Mouse (Mus musculus) 416B (cell line): Measurements from ENCODE around the gene Nans.

Experiments used
- DNase-seq: peaks from one replicate; pipeline ENCODE4 v3.0.0; 2011; ENCODE audit warnings: low read depth

Gene Nans

DNA sequence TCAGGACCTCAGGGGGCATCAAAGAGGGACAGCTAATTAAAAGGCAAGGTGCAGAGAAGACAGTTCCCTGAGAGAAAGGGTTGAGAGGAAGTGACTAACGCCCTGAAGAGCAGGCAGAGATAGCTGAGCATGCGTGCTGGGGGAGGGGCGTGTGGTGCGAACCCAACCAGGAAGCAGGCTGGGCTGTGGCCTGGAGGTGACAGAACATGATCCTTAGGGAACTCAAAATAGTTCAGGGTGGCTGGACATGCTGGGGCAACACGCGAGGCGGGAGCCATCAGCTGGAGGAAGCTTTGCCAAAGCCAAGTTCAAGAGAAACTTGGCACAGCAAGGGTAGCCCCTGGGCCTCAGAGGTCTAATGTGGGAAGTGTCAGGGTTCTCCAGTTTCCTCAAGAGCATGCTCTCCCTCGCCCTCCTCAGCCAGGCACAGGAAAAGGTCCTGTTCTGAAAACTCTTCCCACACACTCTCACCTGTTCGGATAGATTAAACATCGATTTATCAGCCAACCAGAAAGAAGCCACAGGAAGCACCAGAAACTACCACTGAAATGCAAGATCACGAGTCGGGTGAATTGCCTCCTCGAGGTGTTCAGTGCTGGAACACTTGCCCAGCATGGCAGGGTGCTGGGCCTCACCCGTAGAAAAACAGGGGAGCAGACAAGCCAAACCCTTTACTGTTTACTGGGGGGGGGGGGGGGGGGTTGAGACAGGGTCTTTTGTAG lies 3.2 kb upstream of the Nans start:
- DNase-seq = peak; percentile 91

DNA sequence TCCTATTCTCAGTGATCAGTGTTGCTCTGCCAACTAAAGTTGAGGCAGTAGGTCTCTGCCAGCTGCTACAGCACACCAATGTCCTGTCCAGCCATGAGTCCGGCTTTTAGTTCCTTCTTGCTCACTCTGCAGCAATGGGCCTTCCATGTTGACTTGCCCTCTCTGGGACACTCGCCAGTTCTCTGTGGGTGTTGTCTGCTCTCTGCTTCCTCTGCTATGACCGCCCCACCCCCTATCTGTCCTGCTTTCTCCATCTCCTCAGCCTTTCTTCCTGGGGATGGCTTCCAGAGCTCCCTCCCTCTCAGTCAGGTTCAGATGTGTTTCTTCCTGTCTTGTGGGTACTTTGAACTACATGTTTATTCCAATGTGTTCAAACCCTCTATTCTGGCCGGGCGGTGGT lies 1.7 kb upstream of the Nans start:
- DNase-seq = no peak

DNA sequence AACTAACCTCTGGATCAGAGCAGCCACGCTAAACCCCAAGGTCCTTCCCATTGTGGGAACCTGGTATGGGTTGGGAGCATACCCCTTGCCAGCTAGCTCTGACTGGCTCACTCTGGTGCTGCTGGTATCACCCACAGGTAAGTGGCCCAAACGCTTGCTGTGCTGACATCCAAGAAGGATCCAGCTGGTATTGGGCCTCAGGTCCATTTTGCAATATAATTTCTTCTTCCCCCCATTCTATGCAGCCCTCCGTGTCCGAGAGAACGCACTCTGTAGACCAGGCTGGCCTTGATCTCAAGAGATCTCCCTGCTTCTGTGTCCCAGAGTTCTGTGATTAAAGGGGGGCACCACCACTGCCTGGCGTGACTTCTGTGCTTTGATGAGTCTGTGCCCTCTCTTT lies 4.0 kb downstream of the Nans start:
- DNase-seq = no peak

DNA sequence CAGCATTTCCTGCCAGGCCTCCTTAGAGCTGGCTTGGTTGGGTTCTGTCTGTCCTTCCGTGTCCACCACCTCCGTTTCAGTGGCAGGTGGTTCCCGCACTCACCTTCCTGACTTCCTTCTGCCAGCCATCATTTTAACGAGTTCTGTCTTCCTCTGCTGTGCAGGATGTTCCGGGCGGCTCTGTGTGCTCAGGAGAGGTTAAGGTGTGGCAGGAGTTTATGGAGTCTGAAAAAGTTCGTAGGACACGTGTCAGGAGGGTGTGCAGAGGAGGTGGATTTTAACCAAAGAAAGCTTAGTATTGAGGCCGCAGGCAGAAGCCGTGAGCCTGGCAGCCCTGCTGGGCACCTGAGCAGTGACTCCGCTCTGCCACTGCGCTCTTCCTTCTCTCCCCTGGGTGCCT lies 6.5 kb downstream of the Nans start:
- no peak for DNase-seq

DNA sequence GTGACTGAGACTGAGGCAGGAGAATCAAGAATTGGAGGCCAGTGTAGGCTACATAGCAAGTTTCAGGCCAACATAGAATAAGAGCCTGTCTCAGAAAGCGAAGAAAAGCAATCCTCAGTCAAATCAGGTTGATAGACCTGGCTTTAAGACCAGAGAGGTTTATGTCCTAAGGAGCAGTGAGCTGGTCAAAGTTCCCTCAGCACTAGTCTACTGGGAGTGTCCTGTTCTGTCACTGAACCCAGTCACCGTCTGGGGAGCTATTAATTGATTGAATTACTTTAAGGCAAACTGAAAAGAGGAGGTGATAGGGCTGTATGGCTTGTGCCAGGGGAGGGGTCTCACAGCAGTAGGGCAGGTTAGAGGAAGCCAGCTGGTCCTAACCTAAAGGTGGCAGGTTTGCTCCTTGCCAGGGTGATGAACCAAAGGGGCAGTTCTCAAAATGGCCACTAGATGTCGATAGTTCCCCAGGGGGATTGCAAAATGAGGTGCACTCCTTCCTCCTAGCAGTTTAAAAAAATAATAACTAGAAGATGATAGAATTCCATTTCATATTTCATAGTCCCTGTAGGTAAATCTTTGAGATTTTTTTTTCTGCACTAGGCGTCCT lies 8.3 kb downstream of the Nans start:
- peak; percentile 74 for DNase-seq

DNA sequence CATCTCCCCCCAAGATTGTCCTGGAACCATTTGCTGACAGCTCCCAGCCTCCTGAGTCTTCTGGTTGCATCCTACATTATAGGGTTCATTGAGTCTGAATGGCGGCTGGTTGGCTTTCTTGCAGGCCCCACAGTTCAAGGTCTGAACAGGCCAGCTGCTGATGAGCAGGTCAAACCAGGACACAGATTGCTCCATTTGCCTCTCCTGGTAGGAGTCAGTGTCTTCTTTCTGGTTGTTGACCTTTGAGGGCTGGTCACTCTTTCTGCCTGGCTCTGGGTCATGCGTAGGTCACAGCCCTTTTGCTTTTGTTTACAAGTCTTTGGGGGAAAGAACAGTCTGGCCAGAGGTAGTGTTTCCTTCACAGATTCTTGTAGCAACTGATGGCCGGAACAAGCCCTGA lies 9.5 kb downstream of the Nans start:
- DNase-seq = no peak

DNA sequence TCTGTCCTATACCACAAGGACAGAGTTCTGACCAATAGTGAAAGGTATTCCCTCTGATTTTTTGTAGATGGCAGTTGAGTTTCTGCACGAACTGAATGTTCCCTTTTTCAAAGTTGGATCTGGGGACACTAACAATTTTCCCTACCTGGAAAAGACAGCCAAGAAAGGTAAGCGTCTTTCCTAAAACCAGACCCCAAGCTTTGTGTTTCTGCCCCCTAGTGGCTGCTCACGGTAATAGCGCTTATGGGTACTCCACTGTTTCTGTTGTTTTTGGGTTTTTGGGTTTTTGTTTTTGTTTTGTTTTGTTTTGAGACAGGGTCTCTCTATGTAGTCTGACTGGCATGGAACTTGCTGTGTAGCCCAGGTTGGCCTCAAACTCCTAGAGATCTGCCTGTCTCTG lies 9.9 kb downstream of the Nans start:
- peak; percentile 36 for DNase-seq

DNA sequence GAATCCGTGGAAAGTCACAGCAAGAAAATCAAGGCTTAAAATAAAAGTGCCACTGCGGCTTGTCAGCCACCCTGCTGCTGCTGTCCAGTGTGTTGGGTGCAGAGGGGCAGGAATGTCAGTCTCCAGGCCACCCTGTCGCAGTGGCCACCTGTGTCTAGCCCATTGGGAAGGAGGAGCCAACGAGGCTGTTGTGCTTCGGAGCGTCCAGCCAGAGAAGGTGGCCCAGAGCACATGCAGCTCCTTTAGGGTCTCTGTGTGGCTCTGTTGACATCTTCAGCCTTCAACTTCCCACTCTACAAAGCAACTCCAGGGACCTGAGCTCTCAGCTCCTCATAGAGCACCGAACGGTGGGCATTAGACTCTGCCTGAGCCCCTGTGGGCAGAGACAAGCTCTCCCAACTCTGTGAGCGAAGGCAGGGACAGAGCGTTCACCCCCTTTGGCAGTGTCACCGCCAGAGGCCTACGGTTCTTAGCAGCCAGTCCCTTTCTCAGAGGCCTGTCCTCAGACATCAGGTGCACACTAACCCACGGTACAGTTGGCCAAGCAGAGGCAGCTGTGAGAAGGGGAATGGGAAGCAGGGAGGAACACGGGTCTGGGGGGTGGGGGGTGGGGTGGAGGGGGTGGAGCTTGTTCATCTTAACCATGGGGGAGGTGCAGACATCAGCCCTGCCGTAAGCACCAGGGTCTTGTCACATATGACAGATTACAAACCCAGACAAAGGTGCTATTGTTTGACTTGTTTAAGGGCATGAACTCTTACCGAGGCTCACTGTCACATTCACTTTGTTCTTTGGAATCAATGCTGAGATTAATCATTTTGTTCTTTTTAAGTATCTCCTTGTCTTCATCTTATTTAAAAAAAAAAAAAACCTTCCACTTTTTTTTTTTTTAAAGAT lies 13.8 kb downstream of the Nans start:
- no peak for DNase-seq

DNA sequence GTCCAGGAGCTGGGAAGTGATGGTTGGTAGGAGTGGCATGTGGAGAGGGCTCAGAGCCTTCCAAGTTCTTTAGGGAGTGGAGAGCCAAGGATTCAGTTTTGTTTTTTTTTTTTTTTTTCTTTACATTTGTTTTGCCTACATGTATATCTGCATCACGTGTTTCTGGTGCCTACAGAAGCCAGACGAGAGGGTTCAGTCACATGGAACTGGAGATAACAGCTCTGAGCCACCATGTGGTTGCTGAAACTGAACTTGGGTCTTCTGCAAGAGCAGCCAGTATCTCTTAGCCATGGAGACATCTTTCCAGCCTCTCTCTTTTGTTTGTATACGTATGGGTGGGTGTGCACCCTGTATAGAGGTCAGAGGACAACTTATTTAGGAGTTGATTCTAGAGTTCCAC lies 14.8 kb downstream of the Nans start:
- DNase-seq = no peak

DNA sequence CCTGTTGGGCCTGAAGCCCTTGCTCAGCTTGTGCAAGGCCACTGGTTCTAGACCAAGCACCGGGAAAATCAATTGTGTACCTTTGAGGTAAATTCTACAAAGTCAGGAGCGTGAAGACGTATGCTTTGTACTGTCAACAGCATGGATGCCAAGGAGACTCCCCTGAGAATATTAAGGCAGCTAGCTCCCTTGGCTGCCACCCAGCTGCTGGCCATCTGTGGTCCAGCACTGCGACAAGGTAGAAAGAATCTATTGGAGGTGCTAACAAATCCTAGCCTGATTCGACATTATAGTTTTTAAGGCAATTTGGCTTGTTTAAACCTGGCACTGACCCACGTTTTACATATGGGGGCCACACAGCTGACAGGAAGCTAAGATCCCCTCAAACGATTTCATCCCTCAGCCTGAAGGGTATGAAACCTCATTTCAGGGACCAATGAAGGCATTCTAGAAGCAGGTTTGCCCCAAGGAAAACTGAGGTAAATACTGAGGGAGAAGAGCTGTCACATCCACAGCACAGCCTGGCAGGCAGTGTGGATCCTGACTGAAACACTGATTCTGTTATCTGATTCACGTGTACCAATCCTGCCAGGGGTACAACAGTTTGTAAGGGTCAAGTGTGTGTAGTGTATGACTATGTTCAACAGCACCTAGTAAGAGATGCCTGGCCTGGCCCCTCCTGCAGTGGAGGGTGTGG lies 16.5 kb downstream of the Nans start:
- DNase-seq = no peak

DNA sequence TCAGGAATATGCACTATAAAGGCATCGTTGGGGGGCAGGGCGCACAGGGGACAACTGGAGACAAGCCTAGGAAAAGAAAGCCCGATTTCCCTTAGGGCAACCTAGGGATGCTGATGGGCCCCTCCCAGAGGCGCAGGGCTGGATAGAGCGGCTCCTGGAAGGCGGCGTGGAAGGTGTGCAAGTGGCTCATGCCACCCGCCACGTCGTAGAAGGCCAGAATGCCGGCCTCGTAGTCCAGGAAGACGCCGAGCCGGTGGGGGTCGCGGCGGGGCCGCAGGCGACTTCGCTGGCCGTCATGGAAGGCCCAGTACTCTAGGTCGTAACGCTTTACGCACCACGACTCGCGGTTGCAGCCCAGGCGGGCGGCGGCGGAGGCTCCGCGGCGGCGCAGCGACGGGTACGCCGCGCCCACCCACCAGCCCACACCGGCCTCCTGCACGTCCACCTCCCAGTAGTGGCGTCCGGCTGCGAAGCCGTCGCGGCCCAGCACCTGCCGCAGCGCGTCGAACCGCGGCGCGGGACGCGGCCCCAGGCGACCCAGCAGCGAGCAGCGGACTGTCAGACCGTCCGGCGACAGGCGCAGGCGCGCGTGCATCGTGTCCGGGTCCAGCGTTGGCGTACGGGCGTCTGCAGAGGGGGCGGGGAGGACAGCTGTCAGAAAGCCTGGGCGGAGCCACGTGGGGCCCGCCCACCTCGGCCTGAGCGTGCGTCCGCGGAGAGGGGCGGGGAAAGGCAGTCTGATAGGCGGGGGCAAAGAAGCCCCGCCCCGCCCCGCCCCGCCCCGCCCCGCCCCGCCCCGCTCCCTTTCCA lies 18.0 kb downstream of the Nans start:
- no peak for DNase-seq

DNA sequence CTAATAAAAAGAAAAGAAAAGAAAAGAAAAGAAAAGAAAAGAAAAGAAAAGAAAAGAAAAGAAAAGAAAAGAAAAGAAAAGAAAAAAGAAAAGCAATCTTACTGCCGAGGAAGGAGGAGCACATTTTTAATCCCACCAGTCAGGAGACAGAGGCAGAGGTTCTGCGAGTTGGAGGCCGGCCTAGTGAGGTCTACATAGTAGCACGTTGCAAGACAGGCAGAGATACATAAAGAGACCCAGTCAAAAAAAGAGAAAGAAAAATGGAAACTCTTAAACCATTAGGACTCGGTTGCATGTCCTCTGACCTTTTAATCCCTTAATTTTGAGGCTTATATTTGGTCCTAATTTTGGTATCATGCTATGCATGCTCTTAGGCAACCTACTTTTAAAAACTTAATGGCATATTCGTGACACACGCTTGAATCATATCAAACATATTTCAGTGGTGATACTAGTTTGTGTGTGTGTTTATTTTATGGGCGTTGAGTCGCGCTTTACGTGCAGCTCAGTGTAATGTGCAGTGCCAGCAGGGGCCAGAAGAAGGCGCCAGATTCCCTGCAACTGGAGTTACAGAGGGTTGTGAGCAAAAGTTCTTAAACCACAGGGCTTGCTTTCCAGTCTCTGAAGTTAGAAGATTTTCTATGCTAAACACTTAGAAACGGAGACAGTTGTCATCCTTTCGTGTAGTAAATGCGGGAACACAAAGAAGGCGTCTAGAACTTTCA lies 18.9 kb downstream of the Nans start:
- peak; percentile 64 for DNase-seq

DNA sequence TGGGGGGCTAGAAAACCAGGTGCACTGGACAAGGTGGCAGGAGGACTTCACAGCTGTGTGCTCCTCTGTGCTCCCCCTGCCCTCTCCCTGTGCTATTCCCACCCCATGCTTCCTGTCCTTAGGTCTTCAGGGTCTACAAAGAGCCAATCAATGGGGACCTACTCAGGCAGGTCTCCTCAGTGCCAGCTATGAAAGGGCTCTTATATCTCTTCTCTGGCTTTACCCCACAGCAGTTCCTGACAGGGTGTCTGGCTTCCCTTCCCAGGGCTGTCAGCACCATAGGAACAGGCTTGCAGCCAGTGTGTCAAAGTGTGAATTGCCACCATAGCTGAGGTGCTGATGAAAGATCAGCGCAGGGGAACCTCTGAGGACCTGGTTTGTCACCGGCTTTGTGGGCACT lies 31.4 kb downstream of the Nans start:
- no peak for DNase-seq

DNA sequence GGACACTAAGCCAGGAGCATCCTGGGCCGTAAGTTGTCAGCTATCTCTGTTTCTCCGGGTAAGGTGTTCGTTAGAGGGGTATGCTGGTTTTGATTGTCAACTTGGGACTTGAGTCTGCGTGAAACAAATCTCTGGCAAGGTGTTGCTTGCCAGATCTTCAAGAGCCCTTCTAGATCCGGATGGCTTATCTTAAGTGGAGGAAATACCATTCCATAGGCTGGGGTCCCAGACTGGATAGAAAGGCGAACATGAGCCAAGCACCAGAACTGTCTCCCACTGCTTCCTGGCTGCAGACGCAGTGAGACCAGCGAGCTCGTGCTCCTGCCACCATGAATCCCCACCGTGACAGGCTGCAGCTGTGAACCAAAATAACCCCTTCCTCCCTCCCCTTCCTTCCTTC lies 32.4 kb downstream of the Nans start:
- no peak for DNase-seq

DNA sequence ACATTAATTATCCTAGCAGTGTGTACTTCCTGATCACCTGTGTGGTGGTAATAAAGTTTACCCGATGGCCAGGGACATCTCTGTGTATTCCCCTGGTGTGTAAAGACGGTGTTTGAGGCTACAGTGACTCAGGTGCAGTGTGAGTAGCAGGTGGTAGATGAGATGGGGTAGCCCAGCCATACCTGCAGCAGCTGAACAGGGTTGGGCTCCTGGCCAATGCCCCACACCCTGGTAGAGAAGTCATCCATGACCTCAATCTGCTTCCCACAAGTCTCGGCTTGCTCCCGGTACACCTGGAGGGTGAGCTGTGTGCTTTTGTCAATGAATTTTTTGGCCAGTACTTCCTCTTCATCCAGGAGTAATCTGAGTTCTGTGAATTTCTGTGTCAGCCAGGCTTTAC lies 34.3 kb downstream of the Nans start:
- no peak for DNase-seq

DNA sequence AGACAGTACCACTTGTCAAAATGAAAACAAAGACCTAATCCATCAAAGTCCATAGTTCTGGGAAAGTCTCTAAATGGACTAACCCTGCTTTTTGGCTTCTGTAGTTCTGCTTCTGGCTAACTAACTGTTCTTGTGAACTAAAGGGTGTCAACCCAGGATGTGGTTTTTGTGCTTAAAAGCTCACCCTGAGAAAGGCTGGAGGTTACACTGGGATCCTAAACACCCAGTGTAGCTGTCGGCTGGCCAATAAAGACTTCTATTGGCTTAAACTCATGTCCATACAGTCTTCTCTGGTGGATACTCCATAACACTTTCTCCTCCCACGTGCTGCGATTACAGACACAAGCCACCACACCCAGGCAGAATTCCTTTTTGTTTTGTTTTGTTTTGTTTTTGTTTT lies 37.2 kb downstream of the Nans start:
- DNase-seq = no peak

DNA sequence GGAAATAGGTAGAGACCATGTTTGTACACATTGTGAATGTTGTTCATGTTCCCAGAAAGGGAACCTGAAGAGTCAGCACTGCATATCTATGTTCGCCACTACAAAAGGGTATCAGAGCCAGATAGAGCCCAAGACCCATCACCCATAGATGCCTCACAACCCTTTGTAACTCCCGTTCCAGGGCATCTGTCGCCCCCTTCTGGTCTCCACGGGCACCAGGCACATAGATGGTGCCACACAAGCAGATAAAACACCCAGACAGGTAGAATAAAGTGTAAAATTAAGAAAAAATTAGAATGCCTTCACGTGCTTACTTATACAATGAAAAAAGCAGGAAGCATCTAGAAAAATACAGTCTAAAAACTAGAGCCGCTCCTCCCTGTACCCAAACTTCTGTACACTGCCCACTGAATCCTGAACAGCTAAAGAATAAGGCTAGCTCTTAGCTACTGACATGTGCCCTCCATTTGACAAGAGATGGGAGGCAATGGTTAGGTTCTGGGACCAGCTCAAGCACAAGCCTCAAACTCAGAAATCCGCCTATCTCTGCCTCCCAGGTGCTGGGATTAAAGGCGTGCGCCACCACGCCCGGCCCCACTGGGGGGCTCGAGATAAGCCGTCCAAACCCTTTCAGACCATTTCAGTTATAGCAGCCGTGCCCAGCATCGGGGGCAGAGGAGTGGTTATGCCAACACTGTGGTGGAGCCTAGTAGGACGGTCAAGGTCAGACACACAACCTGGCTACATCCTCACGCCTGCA lies 37.9 kb downstream of the Nans start:
- peak; percentile 58 for DNase-seq

DNA sequence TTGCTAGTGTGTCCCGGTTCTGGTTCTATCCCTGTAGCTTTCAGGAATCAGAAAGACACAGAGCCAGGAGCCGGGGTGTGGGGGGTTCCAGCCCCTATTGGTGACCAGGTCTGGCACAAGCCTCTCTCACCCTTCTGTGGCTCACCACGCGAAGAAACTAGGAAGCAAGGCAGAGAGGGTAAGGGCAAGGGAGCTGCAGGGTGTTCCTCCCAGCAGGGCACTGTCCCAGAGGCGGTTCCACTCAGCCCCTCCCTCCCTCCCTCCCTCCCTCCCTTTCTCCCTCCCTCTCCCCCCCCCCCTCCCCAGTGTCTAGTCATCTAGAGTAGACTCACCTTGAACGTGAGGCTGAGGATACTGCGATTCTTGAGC lies 38.5 kb downstream of the Nans start:
- DNase-seq = peak; percentile 64

DNA sequence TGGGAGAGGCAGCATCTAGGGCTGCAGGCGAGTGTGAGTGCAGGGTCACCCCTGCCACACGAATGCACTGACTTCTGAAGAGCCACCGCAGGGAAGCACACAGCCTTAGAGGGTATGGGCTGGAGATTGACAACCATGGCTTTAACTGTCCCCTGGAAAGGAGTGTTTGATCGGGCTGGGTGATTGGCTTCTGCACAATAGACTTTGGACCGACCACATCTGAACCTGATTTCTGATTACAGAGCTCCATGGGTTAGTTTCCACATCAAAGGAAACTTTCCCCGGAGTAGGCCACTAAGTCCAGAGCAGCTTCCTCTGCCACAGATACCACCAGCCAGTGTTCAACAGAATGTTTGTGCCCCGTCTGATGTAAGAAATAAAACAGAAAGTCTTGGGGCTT lies 40.7 kb downstream of the Nans start:
- no peak for DNase-seq

DNA sequence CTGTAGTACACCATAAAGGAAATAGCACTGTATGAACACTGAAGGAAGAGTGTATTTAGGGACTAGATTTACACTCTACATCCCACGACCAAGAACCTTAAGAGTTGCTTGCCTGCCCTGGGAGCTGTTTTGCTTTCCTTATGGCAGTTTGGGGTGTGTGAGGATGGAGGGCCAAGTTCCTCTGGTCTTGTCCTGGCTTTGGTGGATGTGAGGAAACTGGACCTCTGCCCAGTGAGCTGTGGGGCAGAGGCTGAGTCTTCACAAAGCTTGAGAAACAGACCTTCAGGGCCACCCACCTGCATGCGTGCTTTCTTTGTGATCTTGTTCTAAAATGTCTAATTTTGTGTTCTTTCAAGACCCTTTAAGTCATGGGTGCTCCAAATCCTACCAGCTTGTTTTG lies 43.5 kb downstream of the Nans start:
- no peak for DNase-seq
